Mouse (Mus musculus): ENCODE measurements around the gene Rpl12. TPM values are rescaled to one million over a fixed set of nuclear protein-coding genes. Genes with fewer than 3 reads are reported as not detected.
A peak's percentile ranks its signal among the peaks of the same experiment; 100 is the strongest.
"Not testable (repeated sequence)": the region's sequence is repeated elsewhere in the genome, so short reads cannot be mapped to it uniquely, and the experiment has no call there.

The Rpl12 gene
- total RNA-seq, 2 experiments from 2014 or later: 3,030 to 3,361 TPM

GRCm38 (mm10) chr2:32977114-32977513 is 15.8 kb downstream of the Rpl12 start:
- no peak for ATAC-seq (replicated peaks; ENCODE audit: low FRiP score, low TSS enrichment, poor library complexity, severe bottlenecking)

- ATAC-seq (replicated peaks; ENCODE audit: low FRiP score, low TSS enrichment, poor library complexity, severe bottlenecking): no peak
Measured at GRCm38 (mm10) chr2:32978675-32979074, 17.3 kb downstream of the Rpl12 start.

- no peak for ATAC-seq (replicated peaks; ENCODE audit: low FRiP score, low TSS enrichment, poor library complexity, severe bottlenecking)
Measured at GRCm38 (mm10) chr2:32979675-32980074, 18.3 kb downstream of the Rpl12 start.

GRCm38 (mm10) chr2:32981281-32981680 is 19.9 kb downstream of the Rpl12 start:
- no peak for ATAC-seq (replicated peaks; ENCODE audit: low FRiP score, low TSS enrichment, poor library complexity, severe bottlenecking)

- ATAC-seq (replicated peaks; ENCODE audit: low FRiP score, low TSS enrichment, poor library complexity, severe bottlenecking): peak; percentile 95
Measured at GRCm38 (mm10) chr2:32981725-32982271, 20.4 kb downstream of the Rpl12 start, which contains the start of gene Slc2a8. TSS of gene Slc2a8 (minus strand) at chr2:32982083.

GRCm38 (mm10) chr2:32982700-32983099 is 21.3 kb downstream of the Rpl12 start:
- ATAC-seq (replicated peaks; ENCODE audit: low FRiP score, low TSS enrichment, poor library complexity, severe bottlenecking): no peak

- ATAC-seq (replicated peaks; ENCODE audit: low FRiP score, low TSS enrichment, poor library complexity, severe bottlenecking): no peak
Measured at GRCm38 (mm10) chr2:32983617-32984016, 22.3 kb downstream of the Rpl12 start.

- no peak for ATAC-seq (replicated peaks; ENCODE audit: low FRiP score, low TSS enrichment, poor library complexity, severe bottlenecking)
Measured at GRCm38 (mm10) chr2:32985844-32986243, 24.5 kb downstream of the Rpl12 start.

GRCm38 (mm10) chr2:32989376-32989775 is 28.0 kb downstream of the Rpl12 start:
- ATAC-seq (replicated peaks; ENCODE audit: low FRiP score, low TSS enrichment, poor library complexity, severe bottlenecking): no peak

GRCm38 (mm10) chr2:32990167-32990832 is 28.9 kb downstream of the Rpl12 start:
- ATAC-seq (replicated peaks; ENCODE audit: low FRiP score, low TSS enrichment, poor library complexity, severe bottlenecking): no peak

- ATAC-seq (replicated peaks; ENCODE audit: low FRiP score, low TSS enrichment, poor library complexity, severe bottlenecking): 0 out of 2 replicates have a peak, but pooled peaks have one; percentile 4
Measured at GRCm38 (mm10) chr2:32992130-32992529, 30.8 kb downstream of the Rpl12 start.

GRCm38 (mm10) chr2:32997081-32997480 is 35.7 kb downstream of the Rpl12 start:
- no peak for ATAC-seq (replicated peaks; ENCODE audit: low FRiP score, low TSS enrichment, poor library complexity, severe bottlenecking)

- no peak for ATAC-seq (replicated peaks; ENCODE audit: low FRiP score, low TSS enrichment, poor library complexity, severe bottlenecking)
Measured at GRCm38 (mm10) chr2:32997792-32998191, 36.4 kb downstream of the Rpl12 start.

- no peak for ATAC-seq (replicated peaks; ENCODE audit: low FRiP score, low TSS enrichment, poor library complexity, severe bottlenecking)
Measured at GRCm38 (mm10) chr2:32999752-33000151, 38.4 kb downstream of the Rpl12 start.

GRCm38 (mm10) chr2:33002144-33002543 is 40.8 kb downstream of the Rpl12 start:
- ATAC-seq (replicated peaks; ENCODE audit: low FRiP score, low TSS enrichment, poor library complexity, severe bottlenecking): no peak

GRCm38 (mm10) chr2:33005041-33005440 is 43.7 kb downstream of the Rpl12 start:
- ATAC-seq (replicated peaks; ENCODE audit: low FRiP score, low TSS enrichment, poor library complexity, severe bottlenecking): no peak

GRCm38 (mm10) chr2:33009055-33009454 is 47.7 kb downstream of the Rpl12 start:
- not testable (repeated sequence) for ATAC-seq (replicated peaks; ENCODE audit: low FRiP score, low TSS enrichment, poor library complexity, severe bottlenecking)

- ATAC-seq (replicated peaks; ENCODE audit: low FRiP score, low TSS enrichment, poor library complexity, severe bottlenecking): no peak
Measured at GRCm38 (mm10) chr2:33014877-33015276, 53.5 kb downstream of the Rpl12 start.
